Comparison of ENCODE assay signal across 32 mouse cellular contexts in genomic region chr3:130568331-130569095, GRCm38 (mm10). TPM values are rescaled to one million over a fixed set of nuclear protein-coding genes. Genes with fewer than 3 reads are reported as not detected.
DNase-seq lines count a peak whose midpoint lies in the region; ATAC-seq and TF ChIP-seq lines count a peak whose summit lies in the region.
"Had no signal": no experiment of that assay in that cellular context is flagged by ENCODE, and none has a peak within 500 bp of the region (broad histone marks: within the 10 kb centered on the region; RNA-seq: fewer than 3 reads in every experiment).

No protein-coding gene starts in this region.

- no peaks in the 10 kb centered on the region for H3K27me3 ChIP-seq in kidney, postnatal 0 days (ENCODE audit: insufficient read depth, low read length)
- H3K27me3 ChIP-seq in kidney, embryonic 16.5 days (ENCODE audit: insufficient read depth, low read length): no peaks in the 10 kb centered on the region
- no peaks in the 10 kb centered on the region for H3K27me3 ChIP-seq in lung, embryonic 15.5 days
- no peaks in the 10 kb centered on the region for H3K27me3 ChIP-seq in limb, embryonic 10.5 days (ENCODE audit: low read depth, poor library complexity, severe bottlenecking)
- no peaks in the 10 kb centered on the region for H3K27me3 ChIP-seq in limb, embryonic 13.5 days
- H3K27me3 ChIP-seq: CH12.LX; heart, embryonic 12.5 days; megakaryocyte, embryonic 14.5 days had no signal

- no peaks in the 10 kb centered on the region for H3K9me3 ChIP-seq in kidney, postnatal 0 days (replicated peaks; ENCODE audit: low read length)
- no peaks in the 10 kb centered on the region for H3K9me3 ChIP-seq in kidney, embryonic 16.5 days (ENCODE audit: low read length)
- no peaks in the 10 kb centered on the region for H3K9me3 ChIP-seq in lung, embryonic 15.5 days
- H3K9me3 ChIP-seq in limb, embryonic 10.5 days (replicated peaks): no peaks in the 10 kb centered on the region
- H3K9me3 ChIP-seq in limb, embryonic 13.5 days: no peaks in the 10 kb centered on the region
- H3K9me3 ChIP-seq: forebrain, embryonic 10.5 days; heart, embryonic 12.5 days; megakaryocyte, embryonic 14.5 days; neural tube, embryonic 13.5 days had no signal

- peak; percentile 59 for DNase-seq in kidney, postnatal 0 days (ENCODE audit: low spot score)
- no peak for DNase-seq in lung, adult 2 months
- no peak for DNase-seq in limb, embryonic 10.5 days (ENCODE audit: low spot score)
- no peak for DNase-seq in retina, embryonic 14.5 days (ENCODE audit: low spot score)
- DNase-seq: B cell, adult 2 months; cerebellum, adult 11-12 months; cerebellum, postnatal 10 days; gastrocnemius, postnatal 25 days; heart, adult 18-20 months; heart, postnatal 10 days; kidney, adult 9 months; midbrain, embryonic 14.5 days; thymus, adult 18-20 months; thymus, postnatal 36 days had no signal

- no peak overlapping the region for H3K4me2 ChIP-seq in kidney, postnatal 0 days (ENCODE audit: low read length)
- no peak overlapping the region for H3K4me2 ChIP-seq in kidney, embryonic 16.5 days (replicated peaks; ENCODE audit: low read depth, low read length)
- no peak overlapping the region for H3K4me2 ChIP-seq in lung, embryonic 15.5 days
- no peak overlapping the region for H3K4me2 ChIP-seq in limb, embryonic 13.5 days (replicated peaks)
- H3K4me2 ChIP-seq: heart, embryonic 12.5 days; neural tube, embryonic 13.5 days had no signal

- no peaks in the 10 kb centered on the region for H3K36me3 ChIP-seq in kidney, postnatal 0 days (ENCODE audit: insufficient read depth, low read length)
- no peaks in the 10 kb centered on the region for H3K36me3 ChIP-seq in kidney, embryonic 16.5 days (ENCODE audit: insufficient read depth, low read length)
- no peaks in the 10 kb centered on the region for H3K36me3 ChIP-seq in lung, embryonic 15.5 days
- H3K36me3 ChIP-seq in limb, embryonic 10.5 days: no peaks in the 10 kb centered on the region
- no peaks in the 10 kb centered on the region for H3K36me3 ChIP-seq in limb, embryonic 13.5 days
- H3K36me3 ChIP-seq: forebrain, embryonic 10.5 days; G1E; heart, embryonic 12.5 days; neural tube, embryonic 13.5 days had no signal

- no peak overlapping the region for H3K4me3 ChIP-seq in kidney, postnatal 0 days (replicated peaks; ENCODE audit: low read depth, low read length)
- no peak overlapping the region for H3K4me3 ChIP-seq in kidney, embryonic 16.5 days (ENCODE audit: low read length)
- no peak overlapping the region for H3K4me3 ChIP-seq in lung, embryonic 15.5 days
- H3K4me3 ChIP-seq in lung, adult 2 months (replicated peaks; ENCODE audit: extremely low read depth, low read depth, low read length): no peak overlapping the region
- H3K4me3 ChIP-seq in limb, embryonic 10.5 days: no peak overlapping the region
- no peak overlapping the region for H3K4me3 ChIP-seq in limb, embryonic 13.5 days
- H3K4me3 ChIP-seq: forebrain, embryonic 10.5 days; heart, embryonic 12.5 days; megakaryocyte, embryonic 14.5 days; myocyte; neural tube, embryonic 13.5 days had no signal

- 63% methylated on average over 16 of the region's 16 CpGs for WGBS in kidney, postnatal 0 days
- WGBS in kidney, embryonic 16.5 days: 65% methylated on average over 16 of the region's 16 CpGs
- 42% methylated on average over 16 of the region's 16 CpGs for WGBS in lung, embryonic 15.5 days
- WGBS in lung, adult 2 months: 66% methylated on average over 16 of the region's 16 CpGs
- WGBS in limb, embryonic 10.5 days: 76% methylated on average over 16 of the region's 16 CpGs
- 50% methylated on average over 16 of the region's 16 CpGs for WGBS in limb, embryonic 13.5 days

- no peak for ATAC-seq in kidney, postnatal 0 days (replicated peaks; ENCODE audit: low FRiP score, low read depth)
- ATAC-seq in kidney, embryonic 16.5 days (ENCODE audit: low FRiP score, low TSS enrichment): no peak
- peak; percentile 80 for ATAC-seq in lung, embryonic 15.5 days (ENCODE audit: borderline replicate concordance, extremely low read depth, low FRiP score, low TSS enrichment)
- ATAC-seq in limb, embryonic 13.5 days (ENCODE audit: low FRiP score, low read depth): no peak
- ATAC-seq: forebrain, embryonic 16.5 days; hindbrain, postnatal 0 days; intestine, embryonic 16.5 days; Patski had no signal

- TF ChIP-seq POLR2A in lung, adult 2 months (IDR thresholded peaks at IDR 0.05; ENCODE audit: borderline replicate concordance, extremely low read depth, low read depth, low read length): no peak

- no peak overlapping the region for H3K9ac ChIP-seq in kidney, postnatal 0 days (ENCODE audit: low read depth, low read length)
- no peak overlapping the region for H3K9ac ChIP-seq in kidney, embryonic 16.5 days (replicated peaks; ENCODE audit: low read length)
- H3K9ac ChIP-seq in lung, embryonic 15.5 days: no peak overlapping the region
- no peak overlapping the region for H3K9ac ChIP-seq in limb, embryonic 13.5 days
- H3K9ac ChIP-seq: heart, embryonic 12.5 days; neural tube, embryonic 13.5 days had no signal

- no peak overlapping the region for H3K27ac ChIP-seq in kidney, postnatal 0 days
- H3K27ac ChIP-seq in kidney, embryonic 16.5 days (ENCODE audit: low read length): no peak overlapping the region
- peak overlapping the region; percentile 69 for H3K27ac ChIP-seq in lung, embryonic 15.5 days
- H3K27ac ChIP-seq in limb, embryonic 10.5 days: peak overlapping the region; percentile 71
- peak overlapping the region; percentile 63; the same call in 1 of the 2 replicates for H3K27ac ChIP-seq in limb, embryonic 13.5 days
- H3K27ac ChIP-seq: forebrain, embryonic 10.5 days; hindbrain, postnatal 0 days; neural tube, embryonic 13.5 days had no signal

- TF ChIP-seq CTCF in kidney, postnatal 0 days (IDR thresholded peaks at IDR 0.05; ENCODE audit: low read depth): no peak
- no peak for TF ChIP-seq CTCF in lung, adult 2 months (IDR thresholded peaks at IDR 0.05; ENCODE audit: insufficient read depth, low read length)

- H3K4me1 ChIP-seq in kidney, postnatal 0 days (replicated peaks; ENCODE audit: insufficient read depth, low read length): no peaks in the 10 kb centered on the region
- H3K4me1 ChIP-seq in kidney, embryonic 16.5 days (ENCODE audit: insufficient read depth, low read length): no peaks in the 10 kb centered on the region
- H3K4me1 ChIP-seq in lung, embryonic 15.5 days: peaks cover 10% of the 10 kb centered on the region
- no peaks in the 10 kb centered on the region for H3K4me1 ChIP-seq in lung, adult 2 months (ENCODE audit: control insufficient read depth, insufficient read depth, low read length)
- H3K4me1 ChIP-seq in limb, embryonic 10.5 days: peaks cover 44% of the 10 kb centered on the region
- H3K4me1 ChIP-seq in limb, embryonic 13.5 days: peaks cover 17% of the 10 kb centered on the region
- H3K4me1 ChIP-seq: forebrain, embryonic 10.5 days; heart, embryonic 12.5 days; megakaryocyte, embryonic 14.5 days had no signal

RNA-seq across cellular contexts. Expression of gene Etnppl, which starts 48.7 kb away (rescaled TPM):
- polyA plus RNA-seq in kidney, postnatal 0 days (2015; fragmentation: Nextera tagmentation; extraction: Ambion mirVana): 6.7 and 7.6 TPM in 2 replicates
- polyA plus RNA-seq in kidney, embryonic 16.5 days (2015; fragmentation: Nextera tagmentation; extraction: Ambion mirVana): 0.55 and 0.91 TPM in 2 replicates
- polyA plus RNA-seq in lung, embryonic 15.5 days (2015; fragmentation: Nextera tagmentation; extraction: Ambion mirVana): not detected in 2 replicates
- polyA plus RNA-seq in lung, adult 2 months (2012; rRNA removed): not detected in 2 replicates
- not detected in 2 replicates for polyA plus RNA-seq in limb, embryonic 10.5 days (2016; fragmentation: Nextera tagmentation; extraction: Ambion mirVana)
- polyA plus RNA-seq in limb, embryonic 13.5 days (2015; fragmentation: Nextera tagmentation; extraction: Ambion mirVana): 0.29 and 0.43 TPM in 2 replicates
- polyA plus RNA-seq: embryonic facial prominence, embryonic 11.5 days; forebrain, embryonic 10.5 days; G1E; heart, embryonic 12.5 days; hindbrain, embryonic 11.5 days; limb, embryonic 11.5 days; midbrain, embryonic 14.5 days; myocyte; neural tube, embryonic 13.5 days; spleen, adult 2 months had no signal

Comparison
In these comparisons a context has a peak if more than half of its experiments do, and no peak if none do; other contexts are left out.
1. H3K27ac ChIP-seq: peak in lung, embryonic 15.5 days (single experiment), limb, embryonic 10.5 days (single experiment) and limb, embryonic 13.5 days (single experiment); none in kidney, postnatal 0 days (single experiment) and kidney, embryonic 16.5 days (single experiment).